Mouse (Mus musculus) intestine, embryonic 16.5 days (tissue): Measurements from ENCODE around the gene Hip1. TPM values are rescaled to one million over a fixed set of nuclear protein-coding genes. Genes with fewer than 3 reads are reported as not detected.

Source experiments
- ATAC-seq: fragments of 200-750 bp; cut with Nextera tagmentation; 2 replicates; pipeline ENCODE4 v1.8.0; 2017; ENCODE audit warnings: moderate TSS enrichment, moderate library complexity
- H3K27ac ChIP-seq: fragments of 300-500 bp; sonication (generic); 2 replicates; pipeline ENCODE4 v1.5.1; 2014; ENCODE audit warnings: mild to moderate bottlenecking, low read length
- H3K27me3 ChIP-seq: fragments of 300-500 bp; sonication (generic); replicated peaks from 2 replicates; pipeline ENCODE4 v1.6.1; 2014; ENCODE audit warnings: low read length, control low read depth, mixed read lengths; ENCODE audit not compliant: control insufficient read depth, insufficient read depth
- H3K36me3 ChIP-seq: fragments of 300-500 bp; sonication (generic); 2 replicates; pipeline ENCODE4 v1.6.1; 2014; ENCODE audit warnings: low read length, control low read depth; ENCODE audit not compliant: control insufficient read depth, insufficient read depth
- H3K4me1 ChIP-seq: fragments of 300-500 bp; sonication (generic); 2 replicates; pipeline ENCODE4 v1.6.1; 2014; ENCODE audit warnings: low read length, control low read depth, mixed read lengths; ENCODE audit not compliant: control insufficient read depth, insufficient read depth
- H3K4me2 ChIP-seq: fragments of 300-500 bp; sonication (generic); 2 replicates; pipeline ENCODE4 v1.6.1; 2014; ENCODE audit warnings: low read depth, low read length, control low read depth
- H3K4me3 ChIP-seq: fragments of 300-500 bp; sonication (generic); 2 replicates; pipeline ENCODE4 v1.5.1; 2014; ENCODE audit warnings: mild to moderate bottlenecking, low read length
- H3K9ac ChIP-seq: fragments of 300-500 bp; sonication (generic); 2 replicates; pipeline ENCODE4 v1.6.1; 2014; ENCODE audit warnings: low read depth, low read length
- H3K9me3 ChIP-seq: fragments of 300-500 bp; sonication (generic); 2 replicates; pipeline ENCODE4 v1.6.1; 2016; ENCODE audit warnings: low read length, control low read depth; ENCODE audit not compliant: control insufficient read depth
- WGBS: fragments of 180-500 bp; shearing (Covaris S2); extraction: QIAGEN DNeasy Blood & Tissue Kit; methylation state at CpG from one replicate; pipeline ENCODE4 v1.1.7; 2014; 5-methylcytosine and 5-hydroxymethylcytosine counted together
- polyA plus RNA-seq: library from polyadenylated mRNA; unstranded; fragments of >200 nt; fragmentation: Nextera tagmentation; extraction: Ambion mirVana; gene quantifications from 2 replicates; pipeline ENCODE4 v1.2.1, GENCODE M21; 2015

Hip1 gene
- polyA plus RNA-seq, 1 experiment from 2014 or later, result 15.0 TPM

DNA sequence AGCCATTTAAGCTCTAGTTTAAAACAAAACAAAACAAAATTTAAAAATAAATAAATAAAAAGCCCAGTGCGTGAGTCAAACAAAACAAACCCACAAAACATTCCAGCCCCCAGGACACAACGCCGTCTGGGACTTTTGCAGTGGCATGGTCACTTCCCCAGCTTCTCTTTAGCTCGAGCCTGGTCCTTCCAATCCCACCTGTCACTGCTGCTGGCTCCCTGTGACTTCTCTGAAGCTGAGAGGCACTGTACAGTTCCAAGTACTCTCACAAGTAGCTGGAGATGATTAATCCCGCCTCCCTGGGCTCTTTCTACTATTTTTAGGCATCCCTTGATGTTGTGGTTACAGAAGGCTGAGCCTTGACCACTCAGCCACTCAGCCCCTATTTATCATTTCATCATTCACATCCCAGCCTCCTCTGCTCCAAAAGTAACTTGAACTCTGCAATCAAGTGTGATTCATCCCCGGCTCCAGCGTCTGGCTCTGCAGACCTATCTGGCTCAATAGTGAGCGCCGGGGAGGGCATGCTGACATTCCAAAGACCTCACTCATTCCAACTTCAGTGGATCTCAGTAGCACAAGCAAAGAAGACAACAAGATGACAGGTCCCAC, 22.7 kb downstream of the Hip1 start:
- H3K27me3 ChIP-seq, result no peaks in the 10 kb centered on the region
- no peak overlapping the region for H3K4me2 ChIP-seq
- H3K36me3 ChIP-seq, result no peaks in the 10 kb centered on the region
- H3K9ac ChIP-seq, result no peak overlapping the region
- H3K9me3 ChIP-seq, result no peaks in the 10 kb centered on the region
- no peak for ATAC-seq
- H3K4me1 ChIP-seq, result peaks cover 11% of the 10 kb centered on the region; the same call in 1 of the 2 replicates
- H3K4me3 ChIP-seq, result no peak overlapping the region
- no peak overlapping the region for H3K27ac ChIP-seq
- WGBS, result 55% methylated on average over 9 of the region's 9 CpGs

DNA sequence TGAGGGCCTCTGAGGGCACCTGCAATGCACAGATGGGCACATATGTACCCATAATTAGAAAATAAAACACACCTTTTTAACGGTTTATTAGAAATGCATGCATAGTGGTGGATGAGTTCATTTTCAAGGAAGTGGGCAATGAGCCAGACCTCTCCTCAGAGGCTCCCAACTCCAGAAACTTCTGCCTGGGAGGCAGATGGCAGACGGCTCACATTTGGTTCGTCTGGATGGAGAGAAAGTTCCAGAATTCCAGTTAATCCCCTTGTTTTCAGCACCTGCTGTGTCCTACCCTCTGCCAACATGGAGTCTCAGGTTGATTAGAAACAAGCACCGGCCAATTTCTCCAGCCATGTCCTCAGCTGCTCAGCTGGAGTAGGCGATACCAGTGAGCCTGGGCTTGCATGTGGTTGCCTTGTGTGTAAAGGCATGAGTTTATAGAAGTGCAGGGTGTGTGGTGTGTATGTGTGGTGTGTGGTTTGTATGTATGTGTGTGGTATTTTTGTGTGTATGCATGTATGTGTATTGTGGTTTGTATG, 27.5 kb downstream of the Hip1 start:
- H3K4me2 ChIP-seq, result no peak overlapping the region
- WGBS, result 86% methylated on average over 5 of the region's 5 CpGs

DNA sequence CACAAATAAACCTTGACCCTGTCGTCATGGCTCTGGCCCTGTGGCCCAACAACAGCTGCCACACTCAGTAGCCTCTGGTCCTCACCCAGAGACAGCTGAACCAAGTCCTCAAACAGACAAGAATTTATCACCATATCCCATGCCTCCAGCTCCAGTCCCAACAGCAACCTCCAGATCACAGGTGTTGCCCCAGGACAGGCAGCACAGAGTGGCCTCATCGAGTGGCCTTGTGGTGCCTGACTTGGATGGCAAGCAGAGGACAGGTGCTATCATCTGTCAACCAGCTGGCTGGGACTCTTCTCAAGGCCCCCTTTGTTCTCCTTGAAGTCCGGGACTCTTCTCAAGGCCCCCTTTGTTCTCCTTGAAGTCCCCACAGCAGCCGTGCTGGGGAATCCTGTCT, 31.8 kb downstream of the Hip1 start:
- 0 out of 2 replicates have a peak, but pooled peaks cover 2% of the 10 kb centered on the region for H3K9me3 ChIP-seq
- H3K4me3 ChIP-seq, result no peak overlapping the region
- H3K9ac ChIP-seq, result no peak overlapping the region
- H3K27ac ChIP-seq, result no peak overlapping the region
- H3K4me1 ChIP-seq, result no peaks in the 10 kb centered on the region
- H3K27me3 ChIP-seq, result no peaks in the 10 kb centered on the region
- H3K4me2 ChIP-seq, result no peak overlapping the region
- no peak for ATAC-seq
- WGBS, result 58% methylated on average over 4 of the region's 4 CpGs
- H3K36me3 ChIP-seq, result no peaks in the 10 kb centered on the region; the same call in 1 of the 2 replicates

More for the DNA sequence above, 27.5 kb downstream of the Hip1 start:
- ATAC-seq, result no peak
- Histone ChIP-seq H3K36me3 (no peaks in the 10 kb centered on the region; the same call in 1 of the 2 replicates), H3K4me3 (no peak overlapping the region), H3K27ac (no peak overlapping the region), H3K27me3 (no peaks in the 10 kb centered on the region), H3K4me1 (no peaks in the 10 kb centered on the region), H3K9ac (no peak overlapping the region), H3K9me3 (0 out of 2 replicates have a peak, but pooled peaks cover 2% of the 10 kb centered on the region)

DNA sequence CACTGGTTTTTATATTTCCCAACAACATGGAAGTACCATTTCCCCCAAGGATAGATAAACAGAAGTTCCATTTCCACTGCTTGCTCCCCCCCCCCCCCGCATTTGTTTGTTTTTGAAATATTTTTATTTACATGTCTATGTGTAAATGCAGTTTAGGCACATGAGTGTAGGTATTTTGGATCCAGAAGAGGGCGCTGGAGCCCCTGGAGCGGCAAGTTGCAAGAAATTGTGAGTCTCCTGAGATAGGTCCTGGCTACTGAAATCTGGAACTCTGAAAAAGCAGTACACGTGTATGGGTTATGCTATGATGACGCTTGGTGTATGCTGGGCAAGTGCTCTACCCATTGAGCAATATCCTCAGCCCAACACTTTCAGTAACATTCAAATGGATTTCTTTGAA, 33.8 kb downstream of the Hip1 start:
- no peak overlapping the region for H3K9ac ChIP-seq
- no peak overlapping the region for H3K27ac ChIP-seq
- no peak overlapping the region for H3K4me2 ChIP-seq
- no peaks in the 10 kb centered on the region for H3K27me3 ChIP-seq
- no peak overlapping the region for H3K4me3 ChIP-seq
- peaks cover 2% of the 10 kb centered on the region; the same call in 1 of the 2 replicates for H3K4me1 ChIP-seq
- WGBS, result 60% methylated on average over 5 of the region's 5 CpGs
- H3K9me3 ChIP-seq, result no peaks in the 10 kb centered on the region
- no peak for ATAC-seq
- H3K36me3 ChIP-seq, result no peaks in the 10 kb centered on the region; the same call in 1 of the 2 replicates

DNA sequence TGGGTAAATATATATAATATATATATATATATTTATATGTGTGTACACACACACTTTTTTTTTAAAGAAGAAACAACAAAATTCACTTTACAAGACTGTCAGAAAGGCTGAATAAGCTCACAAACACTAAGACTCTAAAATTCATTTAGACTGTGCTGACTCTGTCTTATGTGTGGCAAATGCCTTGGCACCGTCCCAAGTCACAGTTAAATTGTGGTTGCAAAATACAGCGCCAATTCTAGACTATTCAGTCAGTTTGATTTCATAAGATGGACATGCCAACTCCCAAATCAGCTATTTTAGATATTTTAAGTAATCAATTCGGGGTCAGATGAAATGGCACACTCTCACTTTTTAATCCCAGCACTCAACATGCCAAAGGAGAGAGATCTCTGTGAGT, 36.6 kb downstream of the Hip1 start:
- ATAC-seq, result no peak

DNA sequence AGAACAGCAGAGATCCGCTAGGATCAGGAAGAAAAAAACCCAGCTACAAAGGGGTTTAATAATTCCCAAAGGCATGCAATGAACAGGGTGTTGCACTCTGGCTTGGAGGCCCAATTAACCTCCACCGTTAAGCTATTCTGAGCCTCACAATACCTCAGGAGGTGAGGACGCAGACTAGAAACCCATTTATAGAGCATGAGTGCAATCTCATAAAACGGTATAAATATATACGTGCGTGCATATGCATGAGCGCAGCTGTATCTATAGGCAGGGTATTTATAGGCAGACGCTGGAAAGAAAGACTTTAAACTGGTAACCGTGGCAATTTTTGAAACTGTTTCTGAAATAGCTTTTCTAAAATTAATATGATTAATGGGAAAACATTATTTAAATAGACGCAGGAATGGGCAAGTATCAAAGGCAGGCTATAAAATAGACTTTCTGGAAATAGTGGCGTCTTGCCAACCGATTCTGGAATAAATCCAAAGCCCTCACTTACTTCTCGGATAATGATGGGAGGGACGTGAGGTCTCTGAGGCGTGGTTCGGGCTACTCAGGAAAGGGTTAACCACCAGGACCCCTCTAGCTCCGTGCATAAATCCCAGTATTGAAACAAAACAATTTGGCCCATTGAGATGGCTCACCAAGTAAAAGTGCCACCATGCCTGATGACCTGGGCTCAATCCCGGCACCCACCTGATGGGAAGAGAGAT, 37.2 kb downstream of the Hip1 start:
- Histone ChIP-seq H3K9ac (no peak overlapping the region), H3K27ac (no peak overlapping the region), H3K27me3 (no peaks in the 10 kb centered on the region), H3K36me3 (no peaks in the 10 kb centered on the region), H3K4me2 (no peak overlapping the region), H3K9me3 (no peaks in the 10 kb centered on the region), H3K4me1 (peaks cover 2% of the 10 kb centered on the region; the same call in 1 of the 2 replicates), H3K4me3 (no peak overlapping the region)
- 65% methylated on average over 18 of the region's 18 CpGs for WGBS
- no peak for ATAC-seq

More for the DNA sequence above, 36.6 kb downstream of the Hip1 start:
- H3K36me3 ChIP-seq, result no peaks in the 10 kb centered on the region
- H3K4me3 ChIP-seq, result no peak overlapping the region
- peaks cover 2% of the 10 kb centered on the region; the same call in 1 of the 2 replicates for H3K4me1 ChIP-seq
- no peaks in the 10 kb centered on the region for H3K27me3 ChIP-seq
- WGBS, result 84% methylated on average over 3 of the region's 3 CpGs
- no peak overlapping the region for H3K9ac ChIP-seq
- no peak overlapping the region for H3K4me2 ChIP-seq
- H3K27ac ChIP-seq, result no peak overlapping the region
- H3K9me3 ChIP-seq, result no peaks in the 10 kb centered on the region

DNA sequence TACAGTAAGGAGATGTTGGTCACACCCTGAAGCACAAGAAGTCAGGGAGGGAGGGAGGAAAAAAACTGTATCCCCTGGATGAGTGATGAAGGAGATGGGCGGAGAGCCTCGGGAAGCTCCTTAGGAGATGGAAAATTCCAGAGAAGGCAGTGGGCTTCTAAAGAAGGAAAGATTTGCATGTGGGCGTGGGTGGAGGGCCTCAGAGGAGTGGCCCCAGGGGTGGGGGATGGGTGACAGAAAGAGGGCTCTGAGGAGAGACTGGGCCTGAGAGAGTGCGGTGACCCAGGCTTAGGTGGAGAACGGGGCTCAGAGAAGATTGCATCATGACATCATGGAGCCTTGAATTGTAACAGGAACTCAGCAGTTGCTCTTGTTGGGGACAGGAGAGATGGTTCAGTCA, 39.5 kb downstream of the Hip1 start:
- Histone ChIP-seq H3K27me3 (no peaks in the 10 kb centered on the region), H3K9ac (no peak overlapping the region), H3K4me1 (peaks cover 5% of the 10 kb centered on the region; the same call in 1 of the 2 replicates), H3K36me3 (no peaks in the 10 kb centered on the region), H3K4me3 (no peak overlapping the region), H3K4me2 (no peak overlapping the region), H3K27ac (no peak overlapping the region), H3K9me3 (no peaks in the 10 kb centered on the region)
- no peak for ATAC-seq
- WGBS, result 76% methylated on average over 5 of the region's 5 CpGs

DNA sequence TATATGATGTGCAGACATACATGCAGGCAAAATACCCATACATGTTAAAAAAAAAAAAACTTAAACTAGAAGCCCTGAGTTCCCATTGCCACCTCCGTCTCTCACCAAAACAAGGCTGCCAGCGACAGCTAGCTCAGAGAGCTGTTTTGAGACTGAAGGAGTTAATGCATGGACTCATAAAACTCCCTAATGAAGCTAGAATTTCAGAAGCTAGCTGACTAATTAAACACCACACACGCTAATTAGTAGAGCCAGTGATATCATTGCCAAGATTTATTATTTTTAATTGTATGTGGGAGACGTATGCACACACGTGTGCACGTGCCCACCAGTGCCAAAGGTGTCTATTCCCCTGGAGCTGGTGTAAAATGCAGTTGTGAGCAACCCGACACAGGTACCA, 42.0 kb downstream of the Hip1 start:
- no peak overlapping the region for H3K4me2 ChIP-seq
- 84% methylated on average over 7 of the region's 7 CpGs for WGBS
- no peak for ATAC-seq

DNA sequence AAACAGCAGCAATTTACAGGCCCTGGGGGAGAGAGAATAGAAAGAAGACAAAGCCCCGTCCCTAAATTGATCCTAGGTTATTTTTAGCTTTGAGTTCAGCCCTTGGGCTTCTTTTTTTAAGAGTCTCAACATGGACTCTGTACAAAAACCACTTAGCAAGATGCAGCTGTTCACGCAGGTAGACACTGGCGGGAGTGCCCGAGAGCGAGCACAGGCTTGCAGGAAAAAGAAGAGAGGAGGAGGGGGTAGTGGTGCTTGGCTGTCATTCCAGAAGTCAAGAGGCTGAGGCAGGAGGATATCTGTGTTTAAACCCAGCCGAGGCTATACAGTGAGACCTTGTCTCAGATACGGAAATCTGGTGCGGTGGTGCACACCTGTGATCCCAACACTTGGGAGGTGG, 42.9 kb downstream of the Hip1 start:
- Histone ChIP-seq H3K4me1 (0 out of 2 replicates have a peak, but pooled peaks cover 2% of the 10 kb centered on the region), H3K36me3 (no peaks in the 10 kb centered on the region), H3K9me3 (no peaks in the 10 kb centered on the region), H3K4me3 (no peak overlapping the region), H3K9ac (no peak overlapping the region), H3K27me3 (no peaks in the 10 kb centered on the region), H3K4me2 (no peak overlapping the region), H3K27ac (no peak overlapping the region)
- ATAC-seq, result no peak
- 70% methylated on average over 8 of the region's 8 CpGs for WGBS

More for the DNA sequence above, 42.0 kb downstream of the Hip1 start:
- no peak overlapping the region for H3K27ac ChIP-seq
- H3K36me3 ChIP-seq, result no peaks in the 10 kb centered on the region
- H3K4me1 ChIP-seq, result peaks cover 3% of the 10 kb centered on the region; the same call in 1 of the 2 replicates
- H3K4me3 ChIP-seq, result no peak overlapping the region
- no peak overlapping the region for H3K9ac ChIP-seq
- H3K27me3 ChIP-seq, result no peaks in the 10 kb centered on the region
- H3K9me3 ChIP-seq, result no peaks in the 10 kb centered on the region
